Mouse (Mus musculus) embryonic fibroblast, embryonic 13.5 days (primary cell): ENCODE measurements around the gene Gm43720.

Experiments
- CTCF ChIP-seq: IDR thresholded peaks from 2 replicates; pipeline ENCODE4 v1.5.1; 2011; ENCODE audit warnings: mild to moderate bottlenecking, control low read depth, low read length, moderate library complexity, borderline replicate concordance; ENCODE audit not compliant: insufficient read depth
- POLR2A ChIP-seq: IDR thresholded peaks from 2 replicates; pipeline ENCODE4 v1.6.1; 2011; ENCODE audit warnings: low read depth, mild to moderate bottlenecking, control low read depth, low read length, moderate library complexity

DNA sequence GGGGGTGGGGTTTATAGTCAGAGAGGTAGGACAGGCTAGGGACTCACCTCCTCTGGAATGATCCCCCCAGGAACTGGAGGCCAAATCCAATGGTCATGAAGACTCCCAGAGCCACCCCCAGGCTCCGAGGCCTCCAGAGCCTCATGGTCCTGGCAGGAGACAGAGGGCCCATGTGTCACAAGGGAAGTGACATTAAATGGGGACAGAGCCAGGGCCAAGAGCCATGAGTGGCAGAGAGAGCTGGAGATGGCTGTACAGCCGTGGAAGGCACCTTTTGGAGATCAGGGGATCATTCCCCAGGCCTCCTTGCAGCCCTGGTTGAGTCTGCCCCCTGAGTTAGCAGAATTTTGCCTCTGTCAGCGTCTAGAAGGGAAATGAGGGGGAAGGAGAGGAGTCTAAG is 8.5 kb downstream of the Gm43720 start:
- TF ChIP-seq CTCF (no peak), POLR2A (no peak)
